In genomic region chr14:48422436-48422835, GRCm38 (mm10) we compare ENCODE assay signal across 9 mouse cellular contexts. TPM values are rescaled to one million over a fixed set of nuclear protein-coding genes. Genes with fewer than 3 reads are reported as not detected.
DNase-seq lines count a peak whose midpoint lies in the region; ATAC-seq lines count a peak whose summit lies in the region.
"Had no signal": no experiment of that assay in that cellular context is flagged by ENCODE, and none has a peak within 500 bp of the region (broad histone marks: within the 10 kb centered on the region; RNA-seq: fewer than 3 reads in every experiment).

No protein-coding gene starts in this region.

- H3K9ac ChIP-seq in heart, embryonic 11.5 days (ENCODE audit: low read depth, low read length), result no peak overlapping the region
- H3K9ac ChIP-seq in lung, embryonic 16.5 days (ENCODE audit: low read length), result no peak overlapping the region
- H3K9ac ChIP-seq in midbrain, embryonic 15.5 days, result no peak overlapping the region

- no peak for ATAC-seq in heart, embryonic 11.5 days (replicated peaks; ENCODE audit: insufficient number of reproducible peaks, low FRiP score, low TSS enrichment)
- no peak for ATAC-seq in lung, embryonic 16.5 days (ENCODE audit: low read depth)
- 0 out of 2 replicates have a peak, but pooled peaks have one; percentile 11 for ATAC-seq in midbrain, embryonic 15.5 days (replicated peaks)

- H3K4me2 ChIP-seq in heart, embryonic 11.5 days, result peak overlapping the region; percentile 60
- peak overlapping the region; percentile 49; the same call in 1 of the 2 replicates for H3K4me2 ChIP-seq in lung, embryonic 16.5 days (ENCODE audit: low read depth, low read length)
- 0 out of 2 replicates have a peak overlapping the region, but pooled peaks have one; percentile 8 for H3K4me2 ChIP-seq in midbrain, embryonic 15.5 days

- no peaks in the 10 kb centered on the region for H3K27me3 ChIP-seq in heart, embryonic 11.5 days (ENCODE audit: control insufficient read depth, insufficient read depth, low read length)
- H3K27me3 ChIP-seq in lung, embryonic 16.5 days (ENCODE audit: control insufficient read depth, insufficient read depth, low read depth, low read length), result no peaks in the 10 kb centered on the region
- H3K27me3 ChIP-seq in embryonic facial prominence, embryonic 10.5 days (replicated peaks; ENCODE audit: low read depth, poor library complexity, severe bottlenecking), result peaks cover 29% of the 10 kb centered on the region
- no peaks in the 10 kb centered on the region for H3K27me3 ChIP-seq in midbrain, embryonic 15.5 days (replicated peaks)

- H3K27ac ChIP-seq in heart, embryonic 11.5 days (ENCODE audit: low read depth, low read length), result 0 out of 2 replicates have a peak overlapping the region, but pooled peaks have one; percentile 7
- H3K27ac ChIP-seq in lung, embryonic 16.5 days (ENCODE audit: low read length), result no peak overlapping the region
- H3K27ac ChIP-seq in embryonic facial prominence, embryonic 10.5 days (replicated peaks), result no peak overlapping the region
- H3K27ac ChIP-seq in midbrain, embryonic 15.5 days, result no peak overlapping the region

- no peaks in the 10 kb centered on the region for H3K36me3 ChIP-seq in heart, embryonic 11.5 days (ENCODE audit: control insufficient read depth, insufficient read depth, low read length)
- no peaks in the 10 kb centered on the region for H3K36me3 ChIP-seq in lung, embryonic 16.5 days (ENCODE audit: control insufficient read depth, insufficient read depth, low read length)
- H3K36me3 ChIP-seq in embryonic facial prominence, embryonic 10.5 days (replicated peaks), result no peaks in the 10 kb centered on the region
- no peaks in the 10 kb centered on the region for H3K36me3 ChIP-seq in midbrain, embryonic 15.5 days (replicated peaks)

- no peaks in the 10 kb centered on the region for H3K9me3 ChIP-seq in heart, embryonic 11.5 days (replicated peaks; ENCODE audit: control insufficient read depth, low read length)
- no peaks in the 10 kb centered on the region for H3K9me3 ChIP-seq in lung, embryonic 16.5 days (ENCODE audit: control insufficient read depth, low read length)
- H3K9me3 ChIP-seq in embryonic facial prominence, embryonic 10.5 days, result no peaks in the 10 kb centered on the region
- no peaks in the 10 kb centered on the region for H3K9me3 ChIP-seq in midbrain, embryonic 15.5 days

- H3K4me1 ChIP-seq in heart, embryonic 11.5 days (ENCODE audit: control insufficient read depth, insufficient read depth, low read length), result 0 out of 2 replicates have a peak, but pooled peaks cover 4% of the 10 kb centered on the region
- H3K4me1 ChIP-seq in lung, embryonic 16.5 days (replicated peaks; ENCODE audit: control insufficient read depth, insufficient read depth, low read length), result peaks cover 8% of the 10 kb centered on the region
- H3K4me1 ChIP-seq in embryonic facial prominence, embryonic 10.5 days, result peaks cover 13% of the 10 kb centered on the region
- H3K4me1 ChIP-seq in midbrain, embryonic 15.5 days, result peaks cover 7% of the 10 kb centered on the region

- WGBS in heart, embryonic 11.5 days (ENCODE audit: insufficient replicate concordance), result 26% methylated on average over 4 of the region's 4 CpGs
- 40% methylated on average over 4 of the region's 4 CpGs for WGBS in lung, embryonic 16.5 days
- 54% methylated on average over 4 of the region's 4 CpGs for WGBS in embryonic facial prominence, embryonic 10.5 days
- WGBS in midbrain, embryonic 15.5 days, result 27% methylated on average over 4 of the region's 4 CpGs

- H3K4me3 ChIP-seq in heart, embryonic 11.5 days (ENCODE audit: low read depth, low read length), result no peak overlapping the region
- no peak overlapping the region; the same call in 1 of the 2 replicates for H3K4me3 ChIP-seq in lung, embryonic 16.5 days (ENCODE audit: low read length)
- H3K4me3 ChIP-seq in embryonic facial prominence, embryonic 10.5 days, result 0 out of 2 replicates have a peak overlapping the region, but pooled peaks have one; percentile 9
- no peak overlapping the region for H3K4me3 ChIP-seq in midbrain, embryonic 15.5 days

- DNase-seq in heart, adult 18-20 months, result no peak
- DNase-seq in lung, postnatal 36 days, result no peak
- DNase-seq in embryonic facial prominence, embryonic 10.5 days (ENCODE audit: low spot score), result no peak
- DNase-seq in gastrocnemius, adult 8-10 months (ENCODE audit: low spot score in 2 of 2), result no peak
- no peak for DNase-seq in spleen, adult 12 weeks (ENCODE audit: low spot score)
- DNase-seq: cerebellum, adult 11 months had no signal

RNA-seq across cellular contexts. Expression of gene Tmem260, which starts 23.5 kb away (rescaled TPM):
- 14.9 and 17.4 TPM in 2 replicates for polyA plus RNA-seq in heart, embryonic 11.5 days (2014; fragmentation: Nextera tagmentation; extraction: Ambion mirVana)
- 10 to 100 TPM in 1 of 2 experiments, 1 to 10 TPM in 1; 8.6 to 12.2 TPM for total RNA-seq in heart, adult 18-20 months (2021)
- 23.5 and 25.3 TPM in 2 replicates for polyA plus RNA-seq in lung, embryonic 16.5 days (2015; fragmentation: Nextera tagmentation; extraction: Ambion mirVana)
- polyA plus RNA-seq in embryonic facial prominence, embryonic 10.5 days (2016; fragmentation: Nextera tagmentation; extraction: Ambion mirVana), result 19.1 and 20.3 TPM in 2 replicates
- polyA plus RNA-seq in midbrain, embryonic 15.5 days (2015; fragmentation: Nextera tagmentation; extraction: Ambion mirVana), result 17.7 and 20.1 TPM in 2 replicates
- 1 to 10 TPM; 2.9 to 4.3 (median 3.7) TPM for total RNA-seq in gastrocnemius, adult 8-10 months (2022)

Comparison
In these comparisons a context has a peak if more than half of its experiments do, and no peak if none do; other contexts are left out.
1. H3K4me2 ChIP-seq: peak in every context shown above with its lines; median percentile 60 in heart, embryonic 11.5 days; 49 in lung, embryonic 16.5 days; 8 in midbrain, embryonic 15.5 days.